Mouse (Mus musculus): ENCODE measurements around the gene Tmem101.

DNA sequence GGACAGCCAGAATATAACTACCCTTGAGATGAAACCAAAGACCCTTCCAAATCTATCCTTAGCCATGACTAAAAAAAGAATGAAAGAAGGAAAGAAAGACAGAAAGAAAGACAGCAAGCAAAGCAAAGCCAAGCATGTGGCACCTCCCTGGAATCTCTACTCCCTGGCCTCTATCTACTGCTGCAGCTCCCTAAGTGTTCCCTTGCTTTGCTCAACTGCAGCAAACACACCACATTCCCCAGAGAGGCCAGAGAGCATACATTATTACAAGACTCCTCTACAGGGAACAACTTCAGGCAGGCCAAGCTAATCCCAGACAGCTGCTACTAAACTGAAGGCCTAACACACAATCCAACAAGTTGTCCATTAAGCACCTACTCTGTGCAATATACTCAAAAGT is 23.6 kb upstream of the Tmem101 start:
- TF ChIP-seq CTCF (IDR thresholded peaks at IDR 0.05; ENCODE audit: extremely low read depth, insufficient read depth, low read length), result no peak
- TF ChIP-seq POLR2A (IDR thresholded peaks at IDR 0.05; ENCODE audit: extremely low read depth, insufficient read depth, low read length), result no peak

All from cortical plate, adult 2 months (tissue).